Mouse (Mus musculus): Measurements from ENCODE around the gene Yipf3.

Yipf3 gene

GRCm38 (mm10) chr17:46247512-46248188 is at the start of gene Yipf3, which contains the start of gene Polr1c:
TSS of gene Yipf3 (plus strand) at chr17:46248080.
TSS of gene Polr1c (minus strand) at chr17:46248054.
- peak; percentile 77 for DNase-seq (ENCODE audit: low spot score)

- DNase-seq (ENCODE audit: low spot score), result no peak
Observed at GRCm38 (mm10) chr17:46201151-46201550, 46.7 kb upstream of the Yipf3 start.

- peak; percentile 59 for DNase-seq (ENCODE audit: low spot score)
Observed at GRCm38 (mm10) chr17:46202421-46203071, 45.3 kb upstream of the Yipf3 start, which contains the start of the genes Polh and Xpo5. TSS of gene Polh (minus strand) at chr17:46202645. TSS of gene Xpo5 (plus strand) at chr17:46202782.

- DNase-seq (ENCODE audit: low spot score), result no peak
Observed at GRCm38 (mm10) chr17:46203078-46203477, 44.8 kb upstream of the Yipf3 start.

GRCm38 (mm10) chr17:46206676-46207075 is 41.2 kb upstream of the Yipf3 start:
- no peak for DNase-seq (ENCODE audit: low spot score)

GRCm38 (mm10) chr17:46210550-46210949 is 37.3 kb upstream of the Yipf3 start:
- no peak for DNase-seq (ENCODE audit: low spot score)

- no peak for DNase-seq (ENCODE audit: low spot score)
Observed at GRCm38 (mm10) chr17:46221601-46222000, 26.3 kb upstream of the Yipf3 start.

- no peak for DNase-seq (ENCODE audit: low spot score)
Observed at GRCm38 (mm10) chr17:46227576-46227975, 20.3 kb upstream of the Yipf3 start.

- DNase-seq (ENCODE audit: low spot score), result no peak
Observed at GRCm38 (mm10) chr17:46236067-46236466, 11.8 kb upstream of the Yipf3 start.

GRCm38 (mm10) chr17:46237079-46237478 is 10.8 kb upstream of the Yipf3 start:
- no peak for DNase-seq (ENCODE audit: low spot score)

- no peak for DNase-seq (ENCODE audit: low spot score)
Observed at GRCm38 (mm10) chr17:46237480-46237879, 10.4 kb upstream of the Yipf3 start.

GRCm38 (mm10) chr17:46239516-46240114 is 8.3 kb upstream of the Yipf3 start:
- no peak for DNase-seq (ENCODE audit: low spot score)

GRCm38 (mm10) chr17:46241471-46241870 is 6.4 kb upstream of the Yipf3 start:
- DNase-seq (ENCODE audit: low spot score), result no peak

- DNase-seq (ENCODE audit: low spot score), result no peak
Observed at GRCm38 (mm10) chr17:46242274-46242673, 5.6 kb upstream of the Yipf3 start.

- DNase-seq (ENCODE audit: low spot score), result no peak
Observed at GRCm38 (mm10) chr17:46242993-46243392, 4.9 kb upstream of the Yipf3 start.

GRCm38 (mm10) chr17:46243624-46244023 is 4.3 kb upstream of the Yipf3 start:
- DNase-seq (ENCODE audit: low spot score), result no peak

- no peak for DNase-seq (ENCODE audit: low spot score)
Observed at GRCm38 (mm10) chr17:46244579-46244978, 3.3 kb upstream of the Yipf3 start.

GRCm38 (mm10) chr17:46248189-46248522 is 276 bp downstream of the Yipf3 start:
- no peak for DNase-seq (ENCODE audit: low spot score)

- DNase-seq (ENCODE audit: low spot score), result no peak
Observed at GRCm38 (mm10) chr17:46251174-46251573, 3.3 kb downstream of the Yipf3 start.

- DNase-seq (ENCODE audit: low spot score), result peak; percentile 49
Observed at GRCm38 (mm10) chr17:46252571-46253451, 4.9 kb downstream of the Yipf3 start.

- peak; percentile 79 for DNase-seq (ENCODE audit: low spot score)
Observed at GRCm38 (mm10) chr17:46253452-46254084, 5.7 kb downstream of the Yipf3 start, which contains the start of gene Lrrc73. TSS of gene Lrrc73 (plus strand) at chr17:46253531.

- DNase-seq (ENCODE audit: low spot score), result no peak
Observed at GRCm38 (mm10) chr17:46254106-46254505, 6.2 kb downstream of the Yipf3 start.
